Mouse (Mus musculus): Measurements from ENCODE around the gene Gabbr2.

The Gabbr2 gene

DNA sequence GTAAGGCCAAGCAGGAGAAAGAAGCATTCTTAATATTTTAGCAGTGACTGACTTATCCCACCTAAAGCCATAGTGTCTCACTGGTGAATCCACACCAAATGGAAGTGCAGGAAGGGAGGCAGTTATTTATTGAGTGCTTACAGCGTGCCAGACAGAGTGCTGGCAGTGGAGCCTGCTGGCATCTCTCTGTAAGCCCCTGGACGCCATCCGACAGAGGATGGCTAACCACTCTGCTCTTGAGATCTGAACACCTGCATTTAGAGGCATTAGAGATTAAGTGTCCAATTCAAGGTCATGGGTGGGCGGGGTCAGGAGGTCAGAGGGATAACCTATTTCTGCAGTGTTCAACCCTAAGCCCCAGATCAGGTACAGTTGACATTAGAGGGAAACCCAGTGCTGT is 2.8 kb downstream of the Gabbr2 start:
- DNase-seq (ENCODE audit: low read depth, low spot score) = no peak

DNA sequence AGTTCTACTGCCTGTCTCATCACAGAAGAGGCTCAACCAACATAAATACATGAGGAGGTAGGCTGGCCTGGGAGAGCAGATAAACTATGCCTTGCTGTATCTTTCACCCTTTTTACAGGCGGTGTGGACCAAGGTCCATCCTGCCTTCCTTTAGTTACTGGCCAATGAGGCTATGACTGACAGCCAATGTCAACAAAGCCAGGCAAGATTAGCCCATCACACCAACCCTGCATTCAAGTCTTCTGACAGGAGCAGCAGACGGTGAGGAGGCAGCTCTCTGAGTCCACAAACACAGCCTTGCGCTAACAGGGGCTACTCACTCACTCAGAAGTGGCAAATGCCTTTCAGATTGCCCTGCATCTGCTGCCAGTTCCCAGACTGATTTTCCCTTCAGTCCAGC is 3.4 kb downstream of the Gabbr2 start:
- DNase-seq (ENCODE audit: low read depth, low spot score) = peak; percentile 62

DNA sequence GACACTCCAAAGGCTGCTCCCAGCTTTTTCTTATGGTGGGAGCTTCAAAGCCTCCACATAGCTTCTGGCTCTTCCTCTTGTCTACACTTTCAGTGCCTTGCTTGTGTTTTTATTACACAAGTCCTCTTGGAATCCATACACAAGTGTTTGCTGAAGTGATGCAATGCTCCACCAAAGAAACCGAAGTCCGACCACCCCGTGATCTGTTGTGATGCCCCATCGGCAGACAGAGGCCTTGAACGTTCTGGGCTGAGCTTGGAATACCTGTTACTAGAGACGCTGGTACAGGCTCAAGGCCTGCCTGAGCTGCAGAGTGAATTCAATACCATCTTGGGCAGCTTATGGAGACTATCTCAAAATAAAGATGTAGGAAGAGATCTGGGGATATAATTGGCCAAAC is 3.9 kb downstream of the Gabbr2 start:
- no peak for DNase-seq (ENCODE audit: low read depth, low spot score)

- peak; percentile 89 for DNase-seq (ENCODE audit: low read depth, low spot score)
Observed at GRCm38 (mm10) chr4:46986054-46986453, 5.6 kb downstream of the Gabbr2 start.

DNA sequence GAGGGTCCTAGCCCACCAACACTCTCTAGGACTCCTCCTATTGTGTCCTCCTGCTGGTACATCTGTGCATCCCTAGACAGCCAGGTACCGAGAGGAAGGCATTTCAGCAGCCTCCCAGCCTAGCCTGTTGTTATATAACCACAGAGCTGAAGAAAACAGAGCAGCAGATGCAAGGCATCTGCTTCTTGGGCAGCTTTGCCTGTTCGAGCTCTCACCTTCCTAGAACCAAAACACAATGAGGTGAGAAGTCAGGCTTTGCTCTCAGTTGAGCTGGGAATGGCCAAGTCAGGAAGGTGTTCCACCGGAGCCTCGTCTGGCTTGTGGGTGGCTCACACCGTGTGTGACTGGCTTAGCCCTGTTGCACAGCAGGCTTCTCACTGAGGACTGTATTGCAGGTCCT is 8.8 kb downstream of the Gabbr2 start:
- DNase-seq (ENCODE audit: low read depth, low spot score) = peak; percentile 77

- DNase-seq (ENCODE audit: low read depth, low spot score) = peak; percentile 66
Observed at GRCm38 (mm10) chr4:46982094-46982493, 9.6 kb downstream of the Gabbr2 start.

DNA sequence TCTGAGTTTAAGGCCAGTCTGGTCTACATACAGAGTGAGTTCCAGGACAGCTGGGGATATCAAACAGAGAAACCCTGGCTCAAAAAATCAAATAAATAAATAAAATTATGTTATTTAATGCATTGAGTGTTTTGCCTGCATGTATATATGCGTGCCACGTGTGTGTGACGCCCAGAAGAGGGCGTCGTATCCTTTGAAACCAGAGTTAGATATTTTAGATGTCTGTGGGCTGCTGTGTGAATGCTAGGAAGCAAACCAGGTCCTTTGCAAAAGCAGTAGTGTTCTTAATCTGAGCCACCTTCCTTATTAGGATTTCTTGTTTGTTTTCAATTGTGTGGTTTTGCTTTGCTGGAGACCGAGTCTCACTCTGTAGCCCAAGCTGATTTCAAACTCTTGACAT is 13.3 kb downstream of the Gabbr2 start:
- DNase-seq (ENCODE audit: low read depth, low spot score) = no peak

DNA sequence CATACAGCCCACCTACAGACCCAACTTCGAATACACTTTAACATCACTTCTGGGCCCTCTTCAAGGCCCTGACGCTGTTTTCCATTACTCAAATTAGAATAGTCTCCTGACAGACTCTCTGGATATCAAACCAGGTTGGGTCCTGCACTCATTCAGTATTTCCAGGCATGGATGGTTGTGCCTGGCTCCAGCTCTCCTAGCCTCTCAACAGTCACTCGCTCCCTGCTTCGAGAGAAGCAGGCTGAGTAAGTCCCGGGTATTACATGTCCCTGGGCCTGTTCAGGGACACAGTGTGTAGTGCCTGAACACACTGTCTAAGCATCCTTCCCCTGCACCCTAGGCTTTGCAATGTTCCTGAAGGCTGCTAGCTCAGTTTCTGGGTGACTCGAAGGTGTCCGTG is 14.5 kb downstream of the Gabbr2 start:
- no peak for DNase-seq (ENCODE audit: low read depth, low spot score)

- DNase-seq (ENCODE audit: low read depth, low spot score) = peak; percentile 93
Observed at GRCm38 (mm10) chr4:46976671-46977071, 15.0 kb downstream of the Gabbr2 start.

DNA sequence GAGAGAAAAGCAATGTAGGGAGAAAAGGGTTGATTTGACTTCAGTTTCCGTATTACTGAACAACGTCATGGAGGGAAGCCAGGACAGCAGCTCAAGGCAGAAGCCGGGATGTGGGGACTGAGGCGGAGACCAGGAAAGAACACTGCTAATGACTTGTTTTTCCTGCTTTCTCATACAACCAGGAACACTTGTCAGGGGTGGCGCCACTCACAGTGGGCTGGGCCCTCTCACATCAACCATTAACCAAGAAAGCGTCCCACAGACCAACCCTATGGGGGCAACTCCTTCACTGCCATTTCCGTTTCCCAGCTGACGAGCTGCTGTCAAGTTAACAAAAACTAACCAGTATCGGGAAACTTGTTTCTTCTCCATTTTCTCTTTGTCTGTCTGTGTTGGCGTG is 18.4 kb downstream of the Gabbr2 start:
- DNase-seq (ENCODE audit: low read depth, low spot score) = no peak

- DNase-seq (ENCODE audit: low read depth, low spot score) = no peak
Observed at GRCm38 (mm10) chr4:46967981-46968380, 23.7 kb downstream of the Gabbr2 start.

DNA sequence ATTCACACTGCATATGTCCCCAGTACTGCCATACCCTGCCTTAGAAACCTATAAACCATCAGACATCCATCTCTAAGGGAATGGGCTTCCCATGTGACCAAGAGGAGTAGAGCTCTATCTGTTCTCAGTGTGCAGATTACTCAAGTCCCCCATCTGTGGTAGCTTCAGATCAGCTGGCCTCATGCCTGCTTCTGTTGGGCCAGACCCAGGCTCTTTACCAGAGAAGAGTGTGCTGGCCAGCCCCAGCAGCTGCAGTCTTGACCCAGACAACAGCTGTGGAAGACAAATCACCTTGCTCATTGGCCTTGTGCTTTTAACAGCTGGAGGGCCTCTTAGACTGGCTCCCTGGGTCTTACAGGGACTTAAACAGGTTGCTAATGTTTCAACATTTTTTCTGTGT is 25.1 kb downstream of the Gabbr2 start:
- no peak for DNase-seq (ENCODE audit: low read depth, low spot score)

DNA sequence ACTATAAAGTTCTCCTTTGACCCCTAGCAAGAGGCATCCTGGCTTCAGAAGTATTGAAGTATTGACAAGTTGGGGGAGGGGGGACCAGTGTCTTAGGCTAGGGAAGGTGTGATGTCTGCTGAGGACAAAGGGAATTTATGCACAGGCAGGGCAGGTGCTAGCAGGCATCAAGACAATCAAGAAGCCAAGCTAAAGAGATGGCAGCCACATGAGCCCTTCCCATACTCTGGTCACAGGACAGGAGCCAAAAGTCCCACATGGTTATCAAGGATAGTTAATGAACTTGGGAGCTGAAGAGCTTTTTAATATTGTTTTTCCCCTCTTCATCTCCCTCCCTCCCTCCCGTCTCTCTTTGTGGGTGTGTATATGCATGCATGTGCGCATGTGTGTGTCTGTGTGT is 30.3 kb downstream of the Gabbr2 start:
- no peak for DNase-seq (ENCODE audit: low read depth, low spot score)

DNA sequence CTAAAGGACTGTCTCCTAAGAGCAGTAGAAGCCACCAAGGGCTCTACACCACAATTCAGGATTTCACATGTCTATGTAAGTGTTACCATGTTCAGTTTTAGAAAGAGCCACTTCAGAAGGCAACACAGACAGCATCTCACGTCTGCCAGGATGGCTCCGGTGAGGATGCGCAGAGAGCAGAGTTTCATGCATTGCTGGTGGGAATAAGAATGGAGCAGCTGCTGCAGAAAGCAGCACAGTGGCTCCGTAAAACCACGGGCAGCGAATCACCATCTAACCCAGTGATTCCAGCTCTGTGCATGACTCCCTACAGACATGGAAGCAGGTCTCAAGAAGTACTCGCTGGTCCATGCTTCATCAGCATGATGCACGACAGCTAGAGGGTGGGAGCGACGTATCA is 31.5 kb downstream of the Gabbr2 start:
- DNase-seq (ENCODE audit: low read depth, low spot score) = peak; percentile 34

GRCm38 (mm10) chr4:46959776-46960175 is 31.9 kb downstream of the Gabbr2 start:
- DNase-seq (ENCODE audit: low read depth, low spot score) = no peak

DNA sequence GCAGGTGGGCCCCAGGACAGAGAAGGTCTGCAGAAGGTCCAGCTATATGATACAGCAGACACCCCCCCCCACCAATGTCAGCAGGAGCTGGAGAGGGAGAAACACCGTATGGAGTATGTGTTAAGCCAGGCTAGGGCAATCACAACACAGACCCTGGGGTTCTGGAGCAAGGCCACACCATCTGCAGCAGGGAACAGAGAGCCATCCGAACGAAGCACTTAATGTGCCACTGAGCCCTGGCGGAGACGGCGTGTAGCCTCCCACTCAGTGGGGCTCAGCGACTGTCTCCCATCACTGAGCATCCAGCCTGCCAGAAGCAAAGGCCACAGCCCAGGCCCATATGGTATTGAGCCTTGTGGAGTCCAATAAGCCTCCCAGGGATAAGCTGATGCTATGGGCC is 33.7 kb downstream of the Gabbr2 start:
- peak; percentile 95 for DNase-seq (ENCODE audit: low read depth, low spot score)

DNA sequence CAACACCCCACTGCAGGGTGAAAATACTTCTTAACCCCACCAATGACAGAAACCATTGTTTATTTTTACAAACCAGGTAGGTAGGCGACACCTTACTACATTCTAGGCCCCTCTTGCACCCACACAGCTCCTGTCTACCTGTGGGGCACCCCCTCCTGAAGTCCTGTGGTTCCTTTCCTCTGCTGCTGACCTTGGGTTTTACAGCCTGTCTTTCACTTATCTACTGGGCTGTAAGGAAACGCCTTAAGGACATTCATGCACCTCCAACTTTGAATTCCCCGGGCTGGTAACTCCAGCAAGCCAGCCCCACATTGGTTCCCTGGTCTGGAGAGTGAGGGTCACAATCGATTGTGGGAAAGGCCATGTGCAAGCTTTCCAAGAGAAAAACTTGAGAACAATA is 34.7 kb downstream of the Gabbr2 start:
- DNase-seq (ENCODE audit: low read depth, low spot score) = no peak

- no peak for DNase-seq (ENCODE audit: low read depth, low spot score)
Observed at GRCm38 (mm10) chr4:46953021-46953420, 38.7 kb downstream of the Gabbr2 start.

DNA sequence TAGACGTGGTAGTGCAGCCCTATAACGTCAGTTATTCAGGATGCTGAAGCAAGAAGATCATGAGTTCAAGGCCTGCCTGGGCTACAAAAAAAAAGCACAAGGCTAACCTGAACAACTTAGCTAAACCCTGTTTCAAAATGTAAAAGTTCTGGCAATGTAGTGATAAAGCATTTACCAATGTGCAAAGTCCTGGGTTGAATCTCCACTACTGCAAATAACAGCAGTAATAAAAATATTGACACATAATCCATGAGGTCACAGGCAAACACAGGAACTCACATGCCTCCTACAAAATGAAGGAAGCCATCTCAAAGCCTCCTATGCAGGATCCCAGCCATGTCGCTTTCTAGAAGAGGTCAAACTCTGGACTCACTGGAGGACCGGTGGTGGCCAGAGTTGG is 39.1 kb downstream of the Gabbr2 start:
- no peak for DNase-seq (ENCODE audit: low read depth, low spot score)

DNA sequence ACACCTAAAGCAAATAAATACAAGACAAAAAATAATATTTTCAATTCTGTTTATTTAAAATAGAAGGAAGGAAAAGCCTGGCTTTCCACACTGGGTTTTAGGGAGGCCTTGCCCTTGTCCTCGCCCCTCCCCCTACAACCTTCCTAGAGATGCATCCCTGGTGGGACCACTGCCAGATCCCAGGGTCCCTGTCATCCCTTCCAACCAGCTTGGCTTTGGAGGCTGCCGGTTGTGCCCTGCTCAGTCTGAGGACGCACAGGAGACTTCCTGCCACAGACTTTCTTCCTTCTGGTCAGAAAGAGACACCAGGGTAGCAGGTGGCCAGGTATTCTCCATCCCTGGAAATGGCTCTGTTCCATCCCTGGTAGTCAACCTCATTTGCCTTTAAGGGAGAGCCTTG is 57.4 kb downstream of the Gabbr2 start:
- DNase-seq (ENCODE audit: low read depth, low spot score) = peak; percentile 62

DNA sequence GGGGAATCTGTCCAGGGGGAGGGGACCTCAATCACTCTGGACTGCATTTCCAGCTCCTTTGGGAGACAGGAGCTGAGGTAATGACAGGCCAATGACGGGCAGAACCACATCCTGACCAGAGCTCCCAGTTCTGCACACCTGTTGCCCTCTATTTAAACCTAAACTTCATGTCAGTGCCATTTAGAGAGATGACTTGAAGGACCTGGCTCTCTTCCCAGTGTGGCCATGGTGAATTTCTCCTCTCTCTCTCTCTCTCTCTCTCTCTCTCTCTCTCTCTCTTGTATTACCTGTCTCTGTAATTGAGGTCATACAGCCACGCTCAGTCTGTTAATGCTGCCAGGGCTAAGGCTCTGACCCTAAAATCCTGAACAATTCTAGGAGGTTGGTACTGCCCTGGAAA is 58.1 kb downstream of the Gabbr2 start:
- no peak for DNase-seq (ENCODE audit: low read depth, low spot score)

DNA sequence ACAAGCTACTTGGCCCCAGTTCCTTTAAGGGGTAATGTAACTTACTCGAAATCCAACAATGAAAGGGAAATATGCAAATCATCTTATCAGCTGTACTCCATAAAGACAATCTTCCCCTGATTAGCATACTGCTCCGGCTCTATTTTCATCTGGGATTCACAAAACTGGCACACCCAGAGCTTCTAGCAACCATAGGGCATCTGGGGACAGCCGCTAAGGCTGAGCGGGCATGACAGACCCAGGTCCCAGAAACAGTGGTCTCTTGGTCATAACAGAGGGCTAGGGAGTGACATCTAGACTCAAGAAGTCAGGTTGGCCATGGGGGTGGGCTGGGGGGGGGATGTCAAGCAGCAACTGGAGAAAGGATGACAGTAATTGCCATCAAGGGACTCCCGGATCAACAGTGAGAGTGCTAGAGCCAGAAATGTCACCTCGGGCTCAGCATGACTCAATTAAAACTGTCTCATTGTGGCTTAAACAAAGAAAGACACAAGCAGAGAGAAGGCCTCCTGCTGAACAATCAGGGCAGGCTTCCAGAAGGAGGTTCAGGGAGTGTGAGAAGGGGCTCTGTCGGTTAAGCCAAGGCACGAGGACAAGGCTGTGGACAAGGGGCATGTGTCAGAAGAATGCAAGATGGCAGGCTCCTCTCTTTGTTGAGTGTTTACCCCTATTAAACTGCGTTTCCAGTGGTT is 59.8 kb downstream of the Gabbr2 start:
- peak; percentile 64 for DNase-seq (ENCODE audit: low read depth, low spot score)

GRCm38 (mm10) chr4:46928112-46928511 is 63.6 kb downstream of the Gabbr2 start:
- DNase-seq (ENCODE audit: low read depth, low spot score) = peak; percentile 83

GRCm38 (mm10) chr4:46919144-46919543 is 72.5 kb downstream of the Gabbr2 start:
- peak; percentile 83 for DNase-seq (ENCODE audit: low read depth, low spot score)
